Comparison of ENCODE assay signal across 8 mouse cellular contexts in genomic region chr13:21362621-21363248, GRCm38 (mm10). TPM values are rescaled to one million over a fixed set of nuclear protein-coding genes. Genes with fewer than 3 reads are reported as not detected.
A peak's percentile ranks its signal among the peaks of the same experiment; 100 is the strongest.
DNase-seq lines count a peak whose midpoint lies in the region; ATAC-seq lines count a peak whose summit lies in the region.

Gene Zscan12, plus strand, starts transcription at chr13:21362820.

- WGBS in heart, embryonic 10.5 days: under 1% methylated on average over 29 of the region's 29 CpGs
- WGBS in kidney, embryonic 15.5 days: 1% methylated on average over 29 of the region's 29 CpGs

- ATAC-seq in erythroblast, adult 5-6 weeks (replicated peaks; ENCODE audit: low FRiP score, poor library complexity, severe bottlenecking): peak; percentile 99
- peak; percentile 99 for ATAC-seq in kidney, embryonic 15.5 days (replicated peaks; ENCODE audit: low FRiP score)
- peak; percentile 95 for ATAC-seq in monocyte, adult 5-6 weeks (replicated peaks; ENCODE audit: insufficient number of reproducible peaks, low FRiP score, low TSS enrichment, poor library complexity, severe bottlenecking)

- peak within 1 kb of the TSS; percentile 67 for H3K4me2 ChIP-seq in kidney, embryonic 15.5 days

- H3K27me3 ChIP-seq in heart, embryonic 10.5 days (ENCODE audit: insufficient read depth, poor library complexity, severe bottlenecking): no peaks in the 10 kb centered on the region
- H3K27me3 ChIP-seq in kidney, embryonic 15.5 days: no peaks in the 10 kb centered on the region

- H3K9me3 ChIP-seq in heart, embryonic 10.5 days: no peaks in the 10 kb centered on the region
- no peaks in the 10 kb centered on the region for H3K9me3 ChIP-seq in kidney, embryonic 15.5 days (replicated peaks)

- DNase-seq in B cell, adult 2 months: peak; percentile 54 to 61
- peak; percentile 99 for DNase-seq in brain, adult 2 months (ENCODE audit: low read depth, low spot score)
- DNase-seq in heart, embryonic 10.5 days (ENCODE audit: low spot score): peak; percentile 96
- DNase-seq in liver: peak; percentile 92
- peak; percentile 78 to 82 for DNase-seq in spleen, postnatal 4 days (ENCODE audit: low spot score in 2 of 2)

- peak within 1 kb of the TSS; percentile 91 for H3K9ac ChIP-seq in kidney, embryonic 15.5 days

- peak within 1 kb of the TSS; percentile 94 for H3K27ac ChIP-seq in heart, embryonic 10.5 days
- H3K27ac ChIP-seq in kidney, embryonic 15.5 days: peak within 1 kb of the TSS; percentile 83

- H3K4me3 ChIP-seq in heart, embryonic 10.5 days: peak within 1 kb of the TSS; percentile 85
- H3K4me3 ChIP-seq in kidney, embryonic 15.5 days (replicated peaks): peak within 1 kb of the TSS; percentile 91

- peaks cover 8% of the 10 kb centered on the region for H3K4me1 ChIP-seq in heart, embryonic 10.5 days
- peaks cover 21% of the 10 kb centered on the region for H3K4me1 ChIP-seq in kidney, embryonic 15.5 days

- peaks cover 11% of the 10 kb centered on the region for H3K36me3 ChIP-seq in heart, embryonic 10.5 days
- peaks cover 18% of the 10 kb centered on the region for H3K36me3 ChIP-seq in kidney, embryonic 15.5 days

RNA-seq across cellular contexts. Expression of gene Zscan12, which starts in this region (rescaled TPM):
- total RNA-seq in erythroblast, adult 5-6 weeks (2015; ENCODE audit: low replicate concordance): 0.84 TPM in 1 of 2 replicates, not detected in the other
- total RNA-seq in erythroblast, adult 5-6 weeks (2017; ENCODE audit: low replicate concordance): 0.70 and 1.4 TPM in 2 replicates
- polyA plus RNA-seq in heart, embryonic 10.5 days (2016; fragmentation: Nextera tagmentation; extraction: Ambion mirVana): 8.9 and 12.5 TPM in 2 replicates
- 12.4 and 12.7 TPM in 2 replicates for polyA plus RNA-seq in kidney, embryonic 15.5 days (2015; fragmentation: Nextera tagmentation; extraction: Ambion mirVana)
- total RNA-seq in monocyte, adult 5-6 weeks (2017): 4.3 to 8.4 TPM (median 7.9 TPM) in 3 replicates

Comparison
In these comparisons a context has a peak if more than half of its experiments do, and no peak if none do; other contexts are left out.
1. Peak in every context shown above with its lines: DNase-seq, ATAC-seq, H3K4me3 ChIP-seq and H3K27ac ChIP-seq.